Mouse (Mus musculus): ENCODE measurements around the gene Dock2. TPM values are rescaled to one million over a fixed set of nuclear protein-coding genes. Genes with fewer than 3 reads are reported as not detected.

Gene Dock2
- polyA plus RNA-seq, 1 experiment from 2014 or later, result 1.5 TPM

- no peak for TF ChIP-seq CTCF (IDR thresholded peaks at IDR 0.05; ENCODE audit: low read depth)
- no peak for ATAC-seq (ENCODE audit: insufficient read depth)
Observed at GRCm38 (mm10) chr11:34528006-34528405, 255.7 kb downstream of the Dock2 start.

GRCm38 (mm10) chr11:34527238-34527637, 256.5 kb downstream of the Dock2 start:
- Histone ChIP-seq H3K4me1 (ENCODE audit: insufficient read depth) (no peaks in the 10 kb centered on the region), H3K27me3 (ENCODE audit: insufficient read depth, low read length) (no peaks in the 10 kb centered on the region), H3K9me3 (ENCODE audit: low read depth, low read length) (no peaks in the 10 kb centered on the region), H3K27ac (ENCODE audit: low read depth) (no peak overlapping the region), H3K9ac (no peak overlapping the region), H3K4me3 (ENCODE audit: low read depth, low read length) (no peak overlapping the region), H3K36me3 (ENCODE audit: insufficient read depth) (no peaks in the 10 kb centered on the region), H3K4me2 (no peak overlapping the region)
- DNase-seq (no peak), ATAC-seq (ENCODE audit: insufficient read depth) (no peak)
- no peak for TF ChIP-seq CTCF (IDR thresholded peaks at IDR 0.05; ENCODE audit: low read depth)
- WGBS, result 85% methylated on average over 5 of the region's 5 CpGs

More at GRCm38 (mm10) chr11:34528006-34528405, 255.7 kb downstream of the Dock2 start:
- no peak overlapping the region for H3K27ac ChIP-seq (ENCODE audit: low read depth)
- H3K9me3 ChIP-seq (ENCODE audit: low read depth, low read length), result no peaks in the 10 kb centered on the region
- no peak overlapping the region for H3K4me3 ChIP-seq (ENCODE audit: low read depth, low read length)
- no peak overlapping the region for H3K4me2 ChIP-seq
- H3K36me3 ChIP-seq (ENCODE audit: insufficient read depth), result no peaks in the 10 kb centered on the region
- H3K27me3 ChIP-seq (ENCODE audit: insufficient read depth, low read length), result no peaks in the 10 kb centered on the region
- no peak overlapping the region for H3K9ac ChIP-seq
- H3K4me1 ChIP-seq (ENCODE audit: insufficient read depth), result no peaks in the 10 kb centered on the region
- DNase-seq, result no peak
- 68% methylated on average over 4 of the region's 4 CpGs for WGBS

- no peak for DNase-seq
- TF ChIP-seq CTCF (IDR thresholded peaks at IDR 0.05; ENCODE audit: low read depth), result no peak
- Histone ChIP-seq H3K27ac (ENCODE audit: low read depth) (no peak overlapping the region), H3K27me3 (ENCODE audit: insufficient read depth, low read length) (no peaks in the 10 kb centered on the region), H3K4me1 (ENCODE audit: insufficient read depth) (no peaks in the 10 kb centered on the region), H3K9ac (no peak overlapping the region), H3K9me3 (ENCODE audit: low read depth, low read length) (no peaks in the 10 kb centered on the region), H3K36me3 (ENCODE audit: insufficient read depth) (no peaks in the 10 kb centered on the region), H3K4me2 (no peak overlapping the region), H3K4me3 (ENCODE audit: low read depth, low read length) (no peak overlapping the region)
- 66% methylated on average over 7 of the region's 7 CpGs for WGBS
- no peak for ATAC-seq (ENCODE audit: insufficient read depth)
Observed at GRCm38 (mm10) chr11:34525096-34525891, 258.4 kb downstream of the Dock2 start.

GRCm38 (mm10) chr11:34524586-34524985, 259.1 kb downstream of the Dock2 start:
- 72% methylated on average over 4 of the region's 4 CpGs for WGBS
- TF ChIP-seq CTCF (IDR thresholded peaks at IDR 0.05; ENCODE audit: low read depth), result no peak
- no peak overlapping the region for H3K27ac ChIP-seq (ENCODE audit: low read depth)
- no peak overlapping the region for H3K4me2 ChIP-seq
- no peak overlapping the region for H3K9ac ChIP-seq
- no peak overlapping the region for H3K4me3 ChIP-seq (ENCODE audit: low read depth, low read length)
- H3K27me3 ChIP-seq (ENCODE audit: insufficient read depth, low read length), result no peaks in the 10 kb centered on the region
- ATAC-seq (ENCODE audit: insufficient read depth), result no peak
- H3K9me3 ChIP-seq (ENCODE audit: low read depth, low read length), result no peaks in the 10 kb centered on the region
- DNase-seq, result no peak
- H3K36me3 ChIP-seq (ENCODE audit: insufficient read depth), result no peaks in the 10 kb centered on the region
- no peaks in the 10 kb centered on the region for H3K4me1 ChIP-seq (ENCODE audit: insufficient read depth)

- DNase-seq, result no peak
- Histone ChIP-seq H3K27ac (ENCODE audit: low read depth) (no peak overlapping the region), H3K9me3 (ENCODE audit: low read depth, low read length) (no peaks in the 10 kb centered on the region), H3K27me3 (ENCODE audit: insufficient read depth, low read length) (no peaks in the 10 kb centered on the region), H3K4me1 (ENCODE audit: insufficient read depth) (no peaks in the 10 kb centered on the region), H3K4me2 (no peak overlapping the region), H3K36me3 (ENCODE audit: insufficient read depth) (no peaks in the 10 kb centered on the region), H3K9ac (no peak overlapping the region), H3K4me3 (ENCODE audit: low read depth, low read length) (no peak overlapping the region)
- TF ChIP-seq CTCF (IDR thresholded peaks at IDR 0.05; ENCODE audit: low read depth), result no peak
- no peak for ATAC-seq (ENCODE audit: insufficient read depth)
- WGBS, result 50% methylated on average over 5 of the region's 5 CpGs
Observed at GRCm38 (mm10) chr11:34518566-34518965, 265.1 kb downstream of the Dock2 start.

- ATAC-seq (ENCODE audit: insufficient read depth), result no peak
Observed at GRCm38 (mm10) chr11:34516971-34517370, 266.7 kb downstream of the Dock2 start.

GRCm38 (mm10) chr11:34515301-34515700, 268.4 kb downstream of the Dock2 start:
- DNase-seq (no peak), ATAC-seq (ENCODE audit: insufficient read depth) (no peak)
- TF ChIP-seq CTCF (IDR thresholded peaks at IDR 0.05; ENCODE audit: low read depth), result no peak
- WGBS, result 25% methylated on average over 4 of the region's 4 CpGs
- Histone ChIP-seq H3K4me1 (ENCODE audit: insufficient read depth) (no peaks in the 10 kb centered on the region), H3K36me3 (ENCODE audit: insufficient read depth) (no peaks in the 10 kb centered on the region), H3K9me3 (ENCODE audit: low read depth, low read length) (no peaks in the 10 kb centered on the region), H3K4me2 (no peak overlapping the region), H3K27ac (ENCODE audit: low read depth) (no peak overlapping the region), H3K9ac (no peak overlapping the region), H3K27me3 (ENCODE audit: insufficient read depth, low read length) (no peaks in the 10 kb centered on the region), H3K4me3 (ENCODE audit: low read depth, low read length) (no peak overlapping the region)

More at GRCm38 (mm10) chr11:34516971-34517370, 266.7 kb downstream of the Dock2 start:
- Histone ChIP-seq H3K9ac (no peak overlapping the region), H3K27me3 (ENCODE audit: insufficient read depth, low read length) (no peaks in the 10 kb centered on the region), H3K4me2 (no peak overlapping the region), H3K4me1 (ENCODE audit: insufficient read depth) (no peaks in the 10 kb centered on the region), H3K9me3 (ENCODE audit: low read depth, low read length) (no peaks in the 10 kb centered on the region), H3K36me3 (ENCODE audit: insufficient read depth) (no peaks in the 10 kb centered on the region), H3K4me3 (ENCODE audit: low read depth, low read length) (no peak overlapping the region), H3K27ac (ENCODE audit: low read depth) (no peak overlapping the region)
- peak; percentile 24 for DNase-seq
- WGBS, result 33% methylated on average over 2 of the region's 2 CpGs
- no peak for TF ChIP-seq CTCF (IDR thresholded peaks at IDR 0.05; ENCODE audit: low read depth)
